Mouse (Mus musculus): Measurements from ENCODE around the gene Tcirg1. TPM values are rescaled to one million over a fixed set of nuclear protein-coding genes. Genes with fewer than 3 reads are reported as not detected.

Tcirg1 gene
- total RNA-seq, 2 experiments from 2014 or later: 80.5 to 91.9 TPM

GRCm38 (mm10) chr19:3928779-3929178 lies 21.8 kb upstream of the Tcirg1 start:
- DNase-seq (ENCODE audit: low spot score in 2 of 2): no peak

DNA sequence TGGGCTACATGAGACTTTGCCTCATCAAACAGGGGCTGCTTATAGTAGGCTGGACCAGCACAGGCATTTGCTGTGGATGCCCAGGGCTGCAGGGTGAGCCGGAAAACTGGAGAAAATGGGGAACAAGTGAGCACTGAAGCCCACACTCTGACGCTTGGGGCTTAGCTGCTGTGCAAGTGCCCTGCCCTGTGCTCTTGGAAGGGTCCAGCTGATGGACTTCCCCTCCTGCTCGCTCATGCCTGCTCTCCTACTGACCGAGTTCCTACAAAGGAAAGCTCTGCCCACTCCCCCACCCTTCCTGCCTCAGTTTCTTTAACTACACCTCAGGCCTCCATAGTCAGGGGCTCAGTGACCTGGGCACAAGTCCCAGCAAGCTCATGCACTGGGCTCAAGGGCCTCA lies 21.1 kb upstream of the Tcirg1 start:
- DNase-seq (ENCODE audit: low spot score in 2 of 2): no peak

DNA sequence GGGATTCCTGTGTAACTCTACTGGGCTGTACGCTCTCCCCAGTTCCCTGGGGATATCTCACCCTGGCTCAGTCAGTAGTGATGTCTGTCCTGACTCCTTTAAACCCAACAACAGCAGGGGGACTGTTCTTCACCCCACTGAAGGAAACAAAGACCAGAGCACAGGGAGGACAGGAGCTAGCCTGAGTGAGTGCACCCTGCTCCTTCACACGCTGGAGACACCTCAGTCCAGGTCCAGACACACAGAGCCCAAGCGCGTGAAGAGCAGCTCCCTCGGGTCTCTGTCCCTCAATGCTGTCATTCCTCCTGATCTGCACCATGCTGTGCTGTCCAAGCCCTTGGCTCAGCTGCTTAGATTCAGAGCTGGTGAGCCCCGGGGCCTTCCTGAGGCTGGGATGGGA lies 19.8 kb upstream of the Tcirg1 start:
- no peak for DNase-seq (ENCODE audit: low spot score in 2 of 2)

DNA sequence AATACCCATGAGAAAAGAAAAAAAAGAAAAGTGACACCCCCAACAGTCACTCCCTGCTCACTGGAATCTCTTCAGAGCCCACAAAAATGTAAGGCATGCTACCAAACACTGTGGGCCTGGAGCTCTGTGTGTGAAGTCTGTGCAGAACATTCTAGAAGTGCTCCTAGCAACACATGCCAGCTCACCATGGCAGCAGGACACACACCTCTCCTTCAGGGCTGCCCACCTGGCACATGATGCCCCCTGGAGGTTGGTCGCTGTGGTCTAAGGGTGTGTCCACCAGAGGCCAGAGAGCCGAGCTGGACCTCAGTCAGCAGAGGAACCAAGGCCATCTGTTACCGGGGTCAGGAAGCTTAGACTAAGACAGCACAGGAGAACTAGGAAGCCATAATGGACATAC lies 19.3 kb upstream of the Tcirg1 start:
- no peak for DNase-seq (ENCODE audit: low spot score in 2 of 2)

GRCm38 (mm10) chr19:3925859-3926258 lies 18.9 kb upstream of the Tcirg1 start:
- DNase-seq (ENCODE audit: low spot score in 2 of 2): no peak

DNA sequence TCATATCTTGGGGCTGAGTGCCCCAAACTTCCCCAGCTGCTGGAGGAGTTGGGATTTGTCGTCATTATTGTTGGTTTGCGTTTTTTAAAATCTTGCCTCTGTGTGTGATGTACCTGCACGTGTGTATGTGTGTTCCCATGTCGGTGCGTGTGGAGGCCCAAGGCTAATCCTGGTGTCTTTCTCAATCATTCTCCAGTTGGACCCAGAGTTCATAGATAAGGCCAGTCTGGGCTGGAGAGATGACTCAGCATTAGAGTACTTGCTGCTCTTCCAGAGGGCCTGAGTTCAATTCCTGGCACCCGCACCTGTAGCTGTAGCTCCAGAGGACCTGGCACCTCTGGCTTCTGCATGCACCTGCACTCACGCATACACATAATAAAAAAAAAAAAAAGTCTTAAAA lies 17.9 kb upstream of the Tcirg1 start:
- no peak for DNase-seq (ENCODE audit: low spot score in 2 of 2)

- DNase-seq (ENCODE audit: low spot score in 2 of 2): no peak
Measured at GRCm38 (mm10) chr19:3924190-3924589, 17.3 kb upstream of the Tcirg1 start.

DNA sequence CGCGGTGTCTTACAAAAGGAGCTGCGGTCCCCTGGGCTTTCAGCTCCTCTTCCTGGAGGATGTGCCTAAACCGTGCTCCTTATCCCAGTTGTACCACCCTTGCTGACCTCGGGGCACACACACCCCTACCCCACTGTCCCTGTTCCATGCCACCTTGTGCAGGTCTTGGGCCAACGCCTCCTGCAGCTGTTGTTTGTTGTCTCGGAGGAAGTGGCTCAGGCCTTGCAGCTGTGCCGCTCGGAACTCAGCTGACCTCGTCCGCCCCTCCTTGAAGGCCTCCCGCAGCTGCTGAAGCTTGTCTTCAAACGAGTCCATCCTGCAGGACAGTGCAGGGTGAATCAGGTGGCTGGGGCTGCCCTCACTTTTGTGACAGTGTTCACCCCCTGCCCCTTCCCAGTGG lies 16.7 kb upstream of the Tcirg1 start:
- DNase-seq (ENCODE audit: low spot score in 2 of 2): no peak

- DNase-seq (ENCODE audit: low spot score in 2 of 2): no peak
Measured at GRCm38 (mm10) chr19:3922661-3923371, 15.9 kb upstream of the Tcirg1 start.

DNA sequence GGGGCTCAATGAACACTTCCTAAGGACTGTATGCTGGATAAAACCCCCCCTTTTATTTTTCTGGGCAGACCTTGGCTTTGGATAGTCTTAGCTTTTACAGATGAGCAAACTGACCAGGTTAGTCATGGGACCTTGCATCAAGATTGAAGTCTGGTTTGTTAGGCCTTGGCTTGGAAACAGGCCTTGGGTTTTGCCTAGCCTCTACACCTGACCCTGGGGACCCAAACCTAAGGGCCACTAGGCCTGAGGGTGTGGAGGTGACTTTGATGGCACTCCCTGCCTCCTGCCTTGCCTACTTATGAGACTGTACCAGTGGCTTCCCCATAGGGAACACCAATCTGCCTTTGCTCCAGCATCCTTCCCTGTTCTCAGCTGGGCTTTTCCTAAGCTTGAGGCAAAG lies 13.0 kb upstream of the Tcirg1 start:
- DNase-seq (ENCODE audit: low spot score in 2 of 2): no peak

DNA sequence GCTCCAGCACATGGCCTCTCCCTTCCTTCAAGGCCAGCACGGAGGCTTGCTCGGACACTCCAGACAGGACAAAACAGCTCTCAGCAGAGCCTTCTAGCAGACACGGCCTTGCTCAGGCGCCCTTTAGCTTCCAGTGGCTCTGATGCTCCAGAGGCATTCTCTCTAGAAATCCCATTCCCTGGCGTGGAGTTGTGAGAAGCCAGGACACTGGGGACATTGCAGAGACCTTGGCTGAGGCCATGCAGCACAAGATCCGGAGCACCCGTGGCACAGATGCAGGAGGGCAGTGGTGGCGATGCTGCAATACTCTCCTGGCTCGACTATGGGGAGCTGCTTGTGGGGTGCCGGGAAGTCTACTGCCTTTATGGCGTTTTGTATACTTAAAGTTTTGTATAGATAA lies 9.8 kb upstream of the Tcirg1 start:
- DNase-seq (ENCODE audit: low spot score in 2 of 2): no peak

GRCm38 (mm10) chr19:3914535-3914934 lies 7.6 kb upstream of the Tcirg1 start:
- no peak for DNase-seq (ENCODE audit: low spot score in 2 of 2)

DNA sequence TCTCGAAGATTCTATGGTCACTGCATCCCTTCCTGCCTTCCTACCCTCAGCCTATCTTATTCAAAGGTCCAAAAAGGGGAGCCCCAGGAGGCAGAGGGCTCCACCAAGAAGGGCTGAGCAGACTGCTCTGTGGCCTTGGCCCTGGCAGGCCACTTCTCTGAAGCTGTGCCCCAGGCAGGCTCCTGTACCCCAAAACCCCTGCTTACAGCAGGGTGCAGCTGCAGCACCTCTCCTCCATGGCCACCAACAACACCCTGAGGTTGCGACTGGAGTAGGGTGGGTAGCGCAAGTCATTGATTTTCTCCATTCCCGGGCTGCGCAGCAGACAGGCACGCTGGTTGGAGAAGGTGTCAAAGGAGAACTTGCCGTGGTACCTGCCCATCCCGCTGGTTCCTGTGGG lies 6.8 kb upstream of the Tcirg1 start:
- no peak for DNase-seq (ENCODE audit: low spot score in 2 of 2)

- peak; percentile 74 to 84 for DNase-seq (ENCODE audit: low spot score in 2 of 2)
Measured at GRCm38 (mm10) chr19:3912337-3913204, 5.6 kb upstream of the Tcirg1 start, which contains the start of gene Ndufs8. Ndufs8 (minus strand) TSS chr19:3912774.

DNA sequence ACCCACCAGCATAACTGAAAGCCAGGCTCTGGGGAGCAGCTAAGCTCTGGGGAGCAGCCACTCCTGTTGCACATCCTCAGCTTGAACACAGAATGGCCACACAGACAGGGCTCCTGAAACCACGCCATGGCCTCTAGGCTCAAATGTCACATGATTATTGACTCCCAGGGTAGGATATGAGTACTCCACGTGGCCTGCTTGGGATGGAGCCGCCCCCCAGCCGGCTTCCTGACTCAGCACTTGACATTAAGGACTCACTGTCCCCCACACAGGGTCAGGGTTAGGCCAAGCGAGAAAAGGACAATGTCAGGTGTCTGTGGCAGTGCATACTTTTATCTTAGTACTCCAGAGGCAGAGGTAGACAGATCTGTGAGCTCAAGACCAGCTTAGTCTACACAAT lies 3.3 kb upstream of the Tcirg1 start:
- no peak for DNase-seq (ENCODE audit: low spot score in 2 of 2)

DNA sequence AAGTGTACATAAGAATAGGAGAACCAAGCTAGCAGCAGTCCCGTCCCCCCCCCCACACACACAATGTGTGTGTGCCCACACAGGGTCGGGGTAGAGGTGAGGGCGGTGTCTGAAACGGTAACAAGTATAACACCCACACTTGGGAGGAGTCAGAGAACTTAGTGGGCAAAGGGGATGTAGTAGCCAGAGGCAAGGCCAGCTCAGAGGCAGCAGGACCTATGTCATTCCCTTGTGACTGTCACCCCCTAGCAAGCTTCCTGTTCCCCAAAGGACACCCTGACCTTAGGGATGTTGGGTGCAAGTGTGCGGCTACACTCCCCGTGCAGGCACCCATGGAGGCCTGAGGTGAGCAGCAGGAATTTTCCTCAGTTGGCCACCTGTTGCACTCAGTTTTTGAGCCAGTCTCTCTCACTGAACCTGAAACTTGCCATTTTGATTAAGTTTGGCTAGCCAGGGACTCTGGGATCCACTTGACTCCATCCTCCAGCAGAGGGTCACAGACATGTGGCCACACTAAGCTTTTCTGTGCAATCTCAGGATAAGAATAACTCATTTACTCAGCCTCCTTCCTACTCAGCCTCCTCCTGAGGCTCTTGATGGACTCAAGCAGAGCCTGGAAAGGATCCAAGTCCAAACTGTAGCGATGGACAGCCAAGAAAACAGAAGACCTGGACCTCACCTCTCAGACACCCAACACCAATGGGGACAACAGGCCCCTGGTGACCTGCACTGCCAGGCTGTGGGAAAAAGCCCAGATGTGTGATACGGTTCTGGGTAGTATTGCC lies 1.1 kb upstream of the Tcirg1 start:
- no peak for DNase-seq (ENCODE audit: low spot score in 2 of 2)

- DNase-seq (ENCODE audit: low spot score in 2 of 2): no peak
Measured at GRCm38 (mm10) chr19:3906326-3906725, 607 bp downstream of the Tcirg1 start.

DNA sequence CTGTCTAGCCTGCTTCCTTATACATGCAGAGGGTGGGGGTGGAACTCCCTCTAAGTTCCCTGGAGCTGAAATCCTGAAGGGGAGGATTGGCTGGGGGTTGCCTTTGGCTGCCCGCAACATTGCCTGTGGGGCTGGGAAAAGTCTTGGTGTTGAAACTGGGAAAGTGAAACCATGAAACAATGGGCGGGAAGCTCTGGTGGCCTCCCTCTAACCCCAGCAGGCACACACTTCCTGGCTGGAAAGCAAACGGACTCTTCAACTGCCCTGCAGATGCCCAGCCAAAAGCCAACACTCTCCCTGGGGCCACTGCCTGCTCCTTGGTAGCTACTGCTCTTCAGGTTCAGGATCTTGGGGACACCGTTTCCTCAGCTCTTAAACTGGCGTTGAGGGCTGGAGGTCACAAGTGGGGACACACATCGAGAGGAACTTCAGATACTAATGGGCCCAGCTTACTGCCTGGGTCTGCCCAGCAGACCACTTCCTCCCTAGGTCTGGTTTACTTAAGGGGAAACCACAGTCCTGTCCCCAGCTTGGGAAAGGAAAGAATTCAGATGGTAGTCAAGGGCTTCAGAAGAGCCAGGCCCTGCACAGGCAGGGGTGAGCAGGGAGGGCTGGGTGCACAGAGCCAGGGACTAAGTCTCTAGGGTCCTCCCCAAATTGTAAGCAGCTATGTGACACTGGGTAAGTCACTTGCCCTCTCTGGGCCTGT lies 1.5 kb downstream of the Tcirg1 start:
- peak in 1 of 2 experiments; percentile 44 for DNase-seq (ENCODE audit: low spot score in 2 of 2)

GRCm38 (mm10) chr19:3904363-3904675 lies 2.6 kb downstream of the Tcirg1 start:
- no peak for DNase-seq (ENCODE audit: low spot score in 2 of 2)

- no peak for DNase-seq (ENCODE audit: low spot score in 2 of 2)
Measured at GRCm38 (mm10) chr19:3903648-3904362, 3.1 kb downstream of the Tcirg1 start.

DNA sequence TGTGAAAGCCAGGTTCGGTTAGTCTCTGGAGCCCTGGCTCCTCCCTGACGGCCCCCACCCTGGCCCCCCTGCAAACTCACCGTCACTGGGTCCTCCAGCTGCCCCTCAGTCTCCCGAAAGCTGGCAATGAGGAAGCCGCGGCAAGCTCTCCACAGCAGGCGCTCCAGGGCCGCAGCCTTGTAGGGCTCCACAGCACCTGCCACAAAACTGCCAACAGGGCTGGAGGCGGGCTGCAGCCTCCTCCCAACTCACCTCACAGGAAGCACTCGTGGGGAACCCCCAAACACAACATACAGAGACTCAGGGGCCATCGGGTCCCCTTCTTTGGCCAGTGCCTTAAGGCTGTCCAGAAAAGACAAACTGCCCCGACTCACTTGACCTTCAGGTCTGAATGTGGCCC lies 4.0 kb downstream of the Tcirg1 start:
- no peak for DNase-seq (ENCODE audit: low spot score in 2 of 2)
